Mouse (Mus musculus) layer of hippocampus, adult 8-10 months (tissue): Measurements from ENCODE around the gene Tomm22. TPM values are rescaled to one million over a fixed set of nuclear protein-coding genes. Genes with fewer than 3 reads are reported as not detected.

ENCODE experiments used
- DNase-seq, 2 experiments: peaks; one replicate each; pipeline ENCODE4 v3.0.0; 2022; ENCODE audit warnings: low spot score in 2 of 2
- total RNA-seq, 4 experiments: library from RNA; stranded (reverse); gene quantifications; 2 replicates each; pipeline ENCODE4 v1.2.4; 2022

Gene Tomm22
- total RNA-seq, 4 experiments from 2014 or later: 89.4 to 103 (median 101) TPM

GRCm38 (mm10) chr15:79720267-79720666, 49.6 kb downstream of the Tomm22 start:
- no peak for DNase-seq

GRCm38 (mm10) chr15:79720796-79721195, 50.1 kb downstream of the Tomm22 start:
- no peak for DNase-seq

Other genes starting within 250 kb of the Tomm22 start
- 100 to 1,000 TPM; 112 to 137 (median 123) TPM for gene Csnk1e, start 215.3 kb upstream of the Tomm22 start, total RNA-seq
- 10 to 100 TPM; 81.3 to 98.0 (median 88.7) TPM for gene Kcnj4, start 165.6 kb upstream of the Tomm22 start, total RNA-seq
- gene Kdelr3, start 154.4 kb upstream of the Tomm22 start, total RNA-seq: under 1 TPM in 3 of 4 experiments, not detected in 1; 0.23 to 0.45 (median 0.32) TPM
- 100 to 1,000 TPM; 307 to 352 (median 330) TPM for gene Ddx17, start 124.1 kb upstream of the Tomm22 start, total RNA-seq
- gene Dmc1, start 65.8 kb upstream of the Tomm22 start, total RNA-seq: 1 to 10 TPM in 2 of 4 experiments, under 1 TPM in 2; 0.39 to 2.1 (median 1.2) TPM
- 10 to 100 TPM in 3 of 4 experiments, 1 to 10 TPM in 1; 8.8 to 12.5 (median 11.6) TPM for gene Fam227a, start 11.9 kb upstream of the Tomm22 start, total RNA-seq
- gene Cby1, start 11.7 kb upstream of the Tomm22 start, total RNA-seq: 10 to 100 TPM; 34.6 to 45.5 (median 38.6) TPM
- gene Josd1, start 17.1 kb downstream of the Tomm22 start, total RNA-seq: 10 to 100 TPM; 43.5 to 54.0 (median 46.4) TPM
- gene Gtpbp1, start 20.0 kb downstream of the Tomm22 start, total RNA-seq: 10 to 100 TPM; 49.4 to 61.5 (median 52.8) TPM
- 10 to 100 TPM; 29.4 to 44.7 (median 37.0) TPM for gene Sun2, start 71.7 kb downstream of the Tomm22 start, total RNA-seq
- 10 to 100 TPM; 45.6 to 58.6 (median 54.5) TPM for gene Dnal4, start 107.0 kb downstream of the Tomm22 start, total RNA-seq
- 100 to 1,000 TPM; 637 to 711 (median 646) TPM for gene Nptxr, start 133.9 kb downstream of the Tomm22 start, total RNA-seq
- 10 to 100 TPM in 2 of 4 experiments, 1 to 10 TPM in 2; 2.8 to 19.9 (median 12.1) TPM for gene Npcd, start 163.4 kb downstream of the Tomm22 start, total RNA-seq
- 100 to 1,000 TPM; 261 to 307 (median 292) TPM for gene Cbx6, start 163.8 kb downstream of the Tomm22 start, total RNA-seq
- 10 to 100 TPM in 2 of 4 experiments, 1 to 10 TPM in 2; 5.3 to 11.9 (median 8.3) TPM for gene Apobec3, start 220.8 kb downstream of the Tomm22 start, total RNA-seq